Mouse (Mus musculus) cortical plate, adult 2 months (tissue): ENCODE measurements around the gene Wdpcp.

ENCODE experiments used
- CTCF ChIP-seq: fragments of 200-500 bp; IDR thresholded peaks from 2 replicates; pipeline ENCODE4 v1.5.1; 2011; ENCODE audit warnings: mild to moderate bottlenecking, control low read depth, low read length; ENCODE audit not compliant: insufficient read depth; ENCODE audit errors: extremely low read depth
- POLR2A ChIP-seq: fragments of 200-500 bp; IDR thresholded peaks from 2 replicates; pipeline ENCODE4 v1.6.1; 2011; ENCODE audit warnings: mild to moderate bottlenecking, low read length, control low read depth; ENCODE audit not compliant: insufficient read depth; ENCODE audit errors: extremely low read depth

- TF ChIP-seq POLR2A (no peak), CTCF (no peak)
Observed at GRCm38 (mm10) chr11:21788831-21789230, 216.8 kb downstream of the Wdpcp start.
